Mouse (Mus musculus): ENCODE measurements around the gene Tenm3. TPM values are rescaled to one million over a fixed set of nuclear protein-coding genes. Genes with fewer than 3 reads are reported as not detected.

Tenm3 gene
- total and polyA plus RNA-seq, 3 experiments: 0.03 to 0.08 (median 0.07) TPM

DNA sequence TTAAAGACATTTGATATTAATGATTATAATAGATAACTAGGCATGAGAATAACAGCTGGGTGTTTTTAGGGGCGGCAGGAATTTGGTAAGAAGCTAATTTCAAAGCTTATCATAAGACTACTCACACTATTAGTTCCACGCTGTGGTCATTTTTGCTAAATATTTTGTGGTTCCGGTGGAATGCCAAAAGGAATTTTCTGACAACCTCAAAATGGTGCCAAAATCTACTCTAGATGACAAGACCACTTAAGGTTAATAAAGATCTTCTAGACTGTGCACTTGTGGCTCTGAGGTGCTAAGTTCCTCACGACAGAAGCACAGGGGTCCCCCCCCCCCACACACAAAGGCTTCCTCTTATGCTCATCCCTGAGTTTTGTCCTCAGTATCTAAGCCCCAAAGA, 21.5 kb downstream of the Tenm3 start:
- H3K4me3 ChIP-seq (replicated peaks in 1 of 3; ENCODE audit: low read depth in 2 of 3, low read length in 2 of 3, poor library complexity in 1 of 3): no peak overlapping the region
- H3K27ac ChIP-seq (ENCODE audit: insufficient read depth, low read depth): no peak overlapping the region
- no peak for DNase-seq (ENCODE audit: extremely low read depth)
- H3K27me3 ChIP-seq (replicated peaks): no peaks in the 10 kb centered on the region
- H3K79me2 ChIP-seq (replicated peaks; ENCODE audit: control insufficient read depth, extremely low read depth, insufficient read depth, poor library complexity, severe bottlenecking): no peaks in the 10 kb centered on the region
- H3K4me2 ChIP-seq (ENCODE audit: insufficient read depth, low read depth, poor library complexity, severe bottlenecking): no peak overlapping the region
- dilution Hi-C loops (cut with MboI; ENCODE audit: extremely low pct_ligation_motif_present, extremely low pct_unique_long_range_greater_than_20kb, low sequenced_read_pairs): no loop called here
- no peak overlapping the region for H3K9ac ChIP-seq (ENCODE audit: insufficient read depth, low read depth)
- no peaks in the 10 kb centered on the region for H3K36me3 ChIP-seq (replicated peaks in 1 of 2; ENCODE audit: control insufficient read depth in 1 of 2, insufficient read depth in 1 of 2, low read length in 1 of 2)
- no peaks in the 10 kb centered on the region for H3K4me1 ChIP-seq (ENCODE audit: control insufficient read depth in 1 of 2, insufficient read depth in 2 of 2)
- in situ Hi-C loops (cut with MboI; ENCODE audit: low pct_ligation_motif_present, low pct_unique_long_range_greater_than_20kb, low sequenced_read_pairs): no loop called here
- peaks cover 62% of the 10 kb centered on the region for H3K9me3 ChIP-seq (replicated peaks; ENCODE audit: low read length)
- TF ChIP-seq CHD2 (IDR thresholded peaks at IDR 0.05; ENCODE audit: low read length) (no peak), SMC3 (IDR thresholded peaks at IDR 0.05; ENCODE audit: low read depth, low read length) (no peak), POLR2A (IDR thresholded peaks at IDR 0.05; ENCODE audit: low read depth, low read length) (no peak), NRF1 (IDR thresholded peaks at IDR 0.05; ENCODE audit: low read depth, low read length) (no peak), JUND (conservative IDR thresholded peaks at IDR 0.05; ENCODE audit: low read depth, low read length) (no peak), UBTF (IDR thresholded peaks at IDR 0.05; ENCODE audit: low read depth, low read length) (no peak), USF1 (IDR thresholded peaks at IDR 0.05; ENCODE audit: low read depth, low read length) (no peak), CHD1 (IDR thresholded peaks at IDR 0.05; ENCODE audit: low read depth, low read length) (no peak), BHLHE40 (IDR thresholded peaks at IDR 0.05; ENCODE audit: low read depth, low read length) (no peak), RAD21 (IDR thresholded peaks at IDR 0.05; ENCODE audit: low read depth, low read length) (no peak), ZNF384 (IDR thresholded peaks at IDR 0.05; ENCODE audit: low read depth, low read length) (no peak), ZC3H11A (IDR thresholded peaks at IDR 0.05; ENCODE audit: low read depth, low read length) (no peak), RCOR1 (conservative IDR thresholded peaks at IDR 0.05; ENCODE audit: low read depth, low read length) (no peak)

DNA sequence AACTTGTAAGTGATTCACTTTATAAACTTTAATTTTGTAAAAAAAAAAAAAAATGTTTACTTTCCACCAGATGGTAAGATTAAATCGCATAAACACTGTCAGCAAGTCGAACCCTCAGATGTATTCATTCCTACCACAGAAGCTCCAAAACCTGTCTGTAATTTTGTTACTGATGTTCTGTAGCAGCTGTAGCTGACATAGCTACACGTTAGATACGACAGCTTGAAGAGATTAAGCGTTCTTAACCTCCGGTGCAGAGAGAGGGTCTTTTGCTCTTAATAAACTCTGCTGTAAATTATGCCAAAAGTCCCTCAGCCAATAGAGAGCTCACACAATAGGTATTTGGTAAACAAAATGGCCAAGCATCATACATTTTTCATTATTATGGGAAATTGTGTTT, 23.8 kb downstream of the Tenm3 start:
- Histone ChIP-seq H3K36me3 (replicated peaks in 1 of 2; ENCODE audit: control insufficient read depth in 1 of 2, insufficient read depth in 1 of 2, low read length in 1 of 2) (no peaks in the 10 kb centered on the region), H3K9me3 (replicated peaks; ENCODE audit: low read length) (peaks cover 55% of the 10 kb centered on the region), H3K27me3 (replicated peaks) (no peaks in the 10 kb centered on the region), H3K9ac (ENCODE audit: insufficient read depth, low read depth) (no peak overlapping the region), H3K27ac (ENCODE audit: insufficient read depth, low read depth) (no peak overlapping the region), H3K4me1 (ENCODE audit: control insufficient read depth in 1 of 2, insufficient read depth in 2 of 2) (no peaks in the 10 kb centered on the region), H3K79me2 (replicated peaks; ENCODE audit: control insufficient read depth, extremely low read depth, insufficient read depth, poor library complexity, severe bottlenecking) (no peaks in the 10 kb centered on the region), H3K4me3 (replicated peaks in 1 of 3; ENCODE audit: low read depth in 2 of 3, low read length in 2 of 3, poor library complexity in 1 of 3) (no peak overlapping the region), H3K4me2 (ENCODE audit: insufficient read depth, low read depth, poor library complexity, severe bottlenecking) (no peak overlapping the region)
- DNase-seq (ENCODE audit: extremely low read depth): no peak
- no peak for TF ChIP-seq MAFK (IDR thresholded peaks at IDR 0.05; ENCODE audit: insufficient replicate concordance, low read length)
- no peak for TF ChIP-seq MEF2A (IDR thresholded peaks at IDR 0.05; ENCODE audit: borderline replicate concordance, low read depth, low read length)
- no peak for TF ChIP-seq MXI1 (IDR thresholded peaks at IDR 0.05; ENCODE audit: low read depth, low read length)
- TF ChIP-seq NELFE (IDR thresholded peaks at IDR 0.05; ENCODE audit: low read depth, low read length): no peak
- no peak for TF ChIP-seq USF1 (IDR thresholded peaks at IDR 0.05; ENCODE audit: low read depth, low read length)
- TF ChIP-seq HCFC1 (IDR thresholded peaks at IDR 0.05; ENCODE audit: low read depth, low read length): no peak
- no peak for TF ChIP-seq E2F4 (IDR thresholded peaks at IDR 0.05; ENCODE audit: insufficient replicate concordance, low read depth, low read length)
- no peak for TF ChIP-seq ZKSCAN1 (IDR thresholded peaks at IDR 0.05; ENCODE audit: borderline replicate concordance, low read depth, low read length)
- no peak for TF ChIP-seq ELF1 (IDR thresholded peaks at IDR 0.05; ENCODE audit: low read depth, low read length)
- TF ChIP-seq TCF12 (IDR thresholded peaks at IDR 0.05; ENCODE audit: low read depth, low read length): no peak
- TF ChIP-seq BHLHE40 (IDR thresholded peaks at IDR 0.05; ENCODE audit: low read depth, low read length): no peak
- TF ChIP-seq SMC3 (IDR thresholded peaks at IDR 0.05; ENCODE audit: low read depth, low read length): no peak
- TF ChIP-seq ETS1 (conservative IDR thresholded peaks at IDR 0.05; ENCODE audit: low read depth, low read length): no peak
- no peak for TF ChIP-seq CTCF (conservative IDR thresholded peaks at IDR 0.05 in 1 of 2, IDR thresholded peaks at IDR 0.05 in 1 of 2; ENCODE audit: low read depth in 2 of 2, low read length in 2 of 2)
- in situ Hi-C loops (cut with MboI; ENCODE audit: low pct_ligation_motif_present, low pct_unique_long_range_greater_than_20kb, low sequenced_read_pairs) (no loop called here), dilution Hi-C loops (cut with MboI; ENCODE audit: extremely low pct_ligation_motif_present, extremely low pct_unique_long_range_greater_than_20kb, low sequenced_read_pairs) (no loop called here)

All from CH12.LX (cell line).